Mouse (Mus musculus): ENCODE data around the gene Ing1.
A peak's percentile ranks its signal among the peaks of the same experiment; 100 is the strongest.
"Not testable (repeated sequence)": the region's sequence is repeated elsewhere in the genome, so short reads cannot be mapped to it uniquely, and the experiment has no call there.

Ing1 gene

DNA sequence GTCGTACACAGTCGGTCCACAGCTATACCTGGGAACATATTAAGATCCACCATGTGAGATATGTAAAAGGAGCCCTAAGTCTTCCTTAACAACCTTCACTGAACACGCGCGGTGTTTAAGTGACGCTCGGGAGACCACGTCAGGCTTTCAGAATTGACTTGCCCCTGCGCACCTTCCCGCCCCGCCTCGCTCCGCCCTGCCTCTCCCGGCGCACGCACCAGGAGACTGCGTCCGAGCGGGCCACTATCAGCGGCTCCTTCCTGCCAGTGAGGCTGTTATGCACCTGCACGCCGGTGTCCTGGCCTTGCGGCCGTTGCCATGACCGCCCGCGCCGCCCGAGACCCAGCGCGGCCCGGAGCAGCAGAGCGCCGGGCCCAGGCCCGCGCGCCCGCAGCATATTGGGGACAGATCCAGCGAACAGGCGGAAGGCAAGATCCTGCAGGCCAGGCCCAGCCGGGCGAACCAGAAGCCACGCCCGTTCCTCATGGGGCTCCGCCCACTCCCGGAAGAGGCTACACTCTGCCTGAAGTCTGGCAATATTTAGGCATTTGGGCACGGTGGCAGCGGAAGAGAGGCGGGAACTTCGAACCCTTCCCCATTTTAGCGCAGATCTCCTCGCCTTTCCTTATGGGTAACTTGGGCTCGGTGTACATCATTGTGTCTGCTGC lies 5.0 kb upstream of the Ing1 start, which contains the start of gene Cars2:
Gene Cars2, minus strand, starts transcription at position 503 of the 668 bp plus-strand sequence.
- DNase-seq (ENCODE audit: extremely low spot score, low read depth, low spot score): peak; percentile 57

- not testable (repeated sequence) for DNase-seq (ENCODE audit: extremely low spot score, low read depth, low spot score)
Observed at GRCm38 (mm10) chr8:11551497-11551896, 3.9 kb upstream of the Ing1 start.

- DNase-seq (ENCODE audit: extremely low spot score, low read depth, low spot score): no peak
Observed at GRCm38 (mm10) chr8:11552390-11552789, 3.0 kb upstream of the Ing1 start.

- DNase-seq (ENCODE audit: extremely low spot score, low read depth, low spot score): peak; percentile 89
Observed at GRCm38 (mm10) chr8:11555720-11556591, 585 bp downstream of the Ing1 start.

DNA sequence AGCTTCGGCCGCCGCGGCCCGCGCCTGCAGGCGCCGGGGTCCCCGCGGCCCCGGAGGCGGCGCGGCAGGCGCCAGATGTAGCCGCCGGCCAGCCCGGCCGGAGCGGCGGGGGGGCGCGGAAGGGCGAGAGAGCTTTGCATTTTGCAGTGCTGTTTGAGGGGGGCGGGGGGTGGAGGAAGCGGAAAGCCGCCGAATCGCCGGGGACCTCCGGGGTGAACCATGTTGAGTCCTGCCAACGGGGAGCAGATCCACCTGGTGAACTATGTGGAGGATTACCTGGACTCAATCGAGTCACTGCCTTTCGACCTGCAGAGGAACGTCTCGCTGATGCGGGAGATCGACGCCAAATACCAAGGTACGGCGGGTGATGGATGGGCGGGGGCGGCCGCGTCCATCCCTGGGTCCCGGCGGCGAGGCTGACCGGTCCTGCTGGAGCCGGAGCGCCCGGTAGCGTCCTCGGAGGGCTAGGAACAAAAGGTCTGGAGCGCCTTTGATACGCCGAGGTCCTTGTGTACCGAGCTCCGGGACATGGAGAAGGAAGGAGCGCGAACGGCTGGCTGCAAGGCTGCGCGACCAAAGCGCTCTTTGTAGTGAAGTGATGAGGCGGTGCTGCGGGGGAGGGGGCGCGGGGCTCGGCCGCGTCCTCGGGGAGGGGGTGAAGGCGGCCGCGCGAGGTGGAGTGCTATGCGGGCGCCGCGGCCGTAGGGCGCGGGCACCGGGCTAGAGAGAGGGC lies 1.5 kb downstream of the Ing1 start:
- no peak for DNase-seq (ENCODE audit: extremely low spot score, low read depth, low spot score)

DNA sequence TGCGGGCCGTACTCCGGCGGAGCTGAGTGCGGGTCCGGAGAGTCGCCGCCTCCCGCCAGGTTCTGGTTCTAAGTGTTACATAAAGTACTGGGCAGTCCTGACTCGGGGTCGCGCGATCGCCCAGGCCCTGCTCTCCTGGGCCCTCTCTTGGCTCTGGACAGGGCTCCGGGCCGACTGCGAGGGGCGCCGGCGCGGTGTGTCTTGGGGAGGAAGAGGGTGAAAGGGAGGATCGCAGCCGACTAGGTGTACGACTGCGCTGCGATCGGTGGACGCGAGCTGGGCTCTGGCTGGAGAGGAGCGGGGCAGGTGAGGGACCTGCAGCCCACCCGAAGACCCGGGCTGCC lies 2.0 kb downstream of the Ing1 start:
- DNase-seq (ENCODE audit: extremely low spot score, low read depth, low spot score): no peak

DNA sequence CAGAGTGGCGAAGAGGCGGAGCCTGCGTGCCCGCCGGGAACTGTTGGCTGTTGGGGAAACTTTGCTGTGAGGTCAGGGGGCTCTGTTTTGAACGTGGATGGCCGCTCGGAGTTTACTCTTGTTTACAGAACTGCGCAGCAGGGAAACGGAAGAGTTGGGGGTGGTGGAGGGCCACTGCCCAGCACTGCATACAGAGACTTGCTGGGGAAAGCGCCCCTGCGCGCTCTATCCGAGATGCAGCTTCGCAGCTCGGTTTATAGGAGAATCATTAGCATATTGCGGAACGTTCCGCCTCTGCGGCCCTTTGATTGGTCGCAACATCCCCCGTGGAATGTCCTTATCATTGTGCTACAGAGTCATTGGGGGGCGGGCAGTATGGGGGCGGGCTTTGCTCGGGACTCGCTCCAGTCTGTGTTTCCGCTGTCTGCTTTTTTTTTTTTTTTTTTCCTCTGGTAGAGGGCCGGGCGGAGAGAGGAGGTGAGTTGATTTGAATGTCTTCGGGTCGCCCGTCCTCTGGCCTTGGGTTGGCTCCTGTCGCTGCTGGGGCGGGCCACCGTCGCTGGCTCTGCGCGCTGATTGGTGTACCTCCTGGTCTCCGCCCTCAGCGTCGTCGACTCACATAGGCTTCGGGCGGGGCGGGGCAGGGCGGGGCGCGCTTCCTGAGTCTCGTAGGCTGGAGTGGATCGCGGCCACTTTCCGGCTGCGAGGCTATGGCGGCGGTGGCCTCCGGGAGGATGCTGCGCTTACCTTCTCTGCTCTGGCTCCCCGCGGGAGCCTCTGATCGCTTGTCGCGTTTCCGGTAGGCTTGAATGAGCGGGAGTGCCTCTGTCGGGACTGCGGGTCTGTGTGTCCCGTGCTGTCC lies 2.6 kb downstream of the Ing1 start:
- peak; percentile 97 for DNase-seq (ENCODE audit: extremely low spot score, low read depth, low spot score)

DNA sequence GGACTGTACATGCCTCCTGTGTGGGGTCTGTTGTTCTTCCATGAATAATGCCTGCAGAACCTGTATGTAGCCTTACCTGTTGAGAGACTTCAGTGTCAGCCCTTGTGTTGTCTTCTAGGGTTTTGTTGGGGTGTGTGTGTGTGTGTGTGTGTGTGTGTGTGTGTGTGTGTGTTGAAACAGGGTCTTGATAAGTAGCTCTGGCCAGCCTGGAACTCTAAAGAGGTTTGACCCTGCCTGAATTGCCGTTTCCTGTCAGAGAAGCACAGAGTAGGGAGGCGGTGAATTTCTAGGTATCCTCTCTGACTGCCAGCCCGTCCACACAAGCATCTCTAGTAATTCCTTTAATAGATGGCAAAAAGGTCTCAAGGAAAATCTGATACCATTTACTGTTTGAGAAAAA lies 4.1 kb downstream of the Ing1 start:
- DNase-seq (ENCODE audit: extremely low spot score, low read depth, low spot score): no peak

- DNase-seq (ENCODE audit: extremely low spot score, low read depth, low spot score): no peak
Observed at GRCm38 (mm10) chr8:11560220-11560619, 4.8 kb downstream of the Ing1 start.

- no peak for DNase-seq (ENCODE audit: extremely low spot score, low read depth, low spot score)
Observed at GRCm38 (mm10) chr8:11564236-11564635, 8.9 kb downstream of the Ing1 start.

DNA sequence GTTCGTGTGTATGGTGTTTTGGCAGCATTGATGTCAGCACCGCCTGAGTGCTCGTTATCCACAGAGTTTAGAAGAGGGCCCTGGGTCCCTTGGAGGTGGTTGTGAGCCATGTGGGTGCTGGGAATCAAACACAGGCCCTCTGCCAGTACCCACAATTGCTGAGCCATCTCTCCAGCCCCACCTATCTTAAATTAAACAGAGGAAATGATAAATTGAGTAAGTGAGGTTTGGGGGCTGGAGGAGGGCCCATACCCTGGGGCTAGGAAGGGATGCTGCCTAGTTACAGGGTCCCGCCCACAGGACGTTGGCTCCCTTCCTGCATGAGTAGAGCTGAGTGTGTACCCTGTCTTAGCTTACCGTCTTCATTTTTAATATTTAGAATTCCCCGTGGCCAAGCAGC lies 9.3 kb downstream of the Ing1 start:
- no peak for DNase-seq (ENCODE audit: extremely low spot score, low read depth, low spot score)

GRCm38 (mm10) chr8:11568193-11568592 lies 12.8 kb downstream of the Ing1 start:
- not testable (repeated sequence) for DNase-seq (ENCODE audit: extremely low spot score, low read depth, low spot score)

GRCm38 (mm10) chr8:11569260-11570097 lies 14.1 kb downstream of the Ing1 start:
- DNase-seq (ENCODE audit: extremely low spot score, low read depth, low spot score): no peak

GRCm38 (mm10) chr8:11570742-11571141 lies 15.4 kb downstream of the Ing1 start:
- DNase-seq (ENCODE audit: extremely low spot score, low read depth, low spot score): no peak

GRCm38 (mm10) chr8:11571950-11572349 lies 16.6 kb downstream of the Ing1 start:
- DNase-seq (ENCODE audit: extremely low spot score, low read depth, low spot score): no peak

- no peak for DNase-seq (ENCODE audit: extremely low spot score, low read depth, low spot score)
Observed at GRCm38 (mm10) chr8:11572428-11572827, 17.1 kb downstream of the Ing1 start.

- no peak for DNase-seq (ENCODE audit: extremely low spot score, low read depth, low spot score)
Observed at GRCm38 (mm10) chr8:11574911-11575603, 19.7 kb downstream of the Ing1 start.

DNA sequence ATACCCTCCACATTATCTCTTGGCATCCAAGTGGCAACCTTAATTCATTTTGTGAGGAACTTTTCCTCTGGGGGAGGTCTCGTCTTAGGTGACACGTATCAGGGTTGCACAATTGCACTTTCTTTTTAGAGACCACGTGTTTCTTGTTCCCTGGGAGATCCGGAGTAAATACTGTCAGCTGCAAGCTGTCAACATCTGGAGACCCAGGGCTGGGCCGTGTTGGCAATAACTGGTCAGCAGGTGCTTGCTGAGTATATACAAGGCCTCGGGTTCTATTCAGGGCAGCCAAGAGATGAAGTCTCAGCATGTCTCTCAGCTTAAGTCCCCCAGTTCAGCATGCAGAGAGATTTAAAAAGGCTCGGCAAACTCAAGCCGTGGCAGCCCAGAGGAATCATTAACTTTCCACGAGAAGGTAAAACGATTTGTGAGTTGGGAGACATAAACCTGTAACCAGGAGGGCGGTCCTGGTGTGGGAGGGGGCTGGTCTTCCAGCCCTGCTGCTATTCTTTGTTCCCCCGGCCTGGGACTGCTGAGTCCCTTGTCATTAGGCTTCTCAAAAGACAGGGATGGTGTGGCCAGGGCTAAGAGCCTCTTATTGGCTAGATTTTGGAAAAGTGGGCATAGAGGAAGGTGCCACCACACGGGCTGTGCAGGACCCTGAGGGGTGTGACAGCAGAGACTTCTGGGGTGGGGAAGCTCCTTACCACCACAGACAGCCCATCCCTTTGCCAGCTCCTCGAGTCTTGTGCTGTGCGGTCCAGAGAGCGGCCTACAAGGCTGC lies 20.4 kb downstream of the Ing1 start:
- no peak for DNase-seq (ENCODE audit: extremely low spot score, low read depth, low spot score)

All from hindlimb bud, embryonic 11.5 days (tissue).